Mouse (Mus musculus): ENCODE data around the gene Ccdc85c. TPM values are rescaled to one million over a fixed set of nuclear protein-coding genes. Genes with fewer than 3 reads are reported as not detected.
A peak's percentile ranks its signal among the peaks of the same experiment; 100 is the strongest.

The Ccdc85c gene
- total RNA-seq (2014; rRNA removed) (69.1 and 89.6 TPM in 2 replicates), polyA plus RNA-seq (2015; fragmentation: Nextera tagmentation; extraction: Ambion mirVana) (16.6 and 19.9 TPM in 2 replicates)

DNA sequence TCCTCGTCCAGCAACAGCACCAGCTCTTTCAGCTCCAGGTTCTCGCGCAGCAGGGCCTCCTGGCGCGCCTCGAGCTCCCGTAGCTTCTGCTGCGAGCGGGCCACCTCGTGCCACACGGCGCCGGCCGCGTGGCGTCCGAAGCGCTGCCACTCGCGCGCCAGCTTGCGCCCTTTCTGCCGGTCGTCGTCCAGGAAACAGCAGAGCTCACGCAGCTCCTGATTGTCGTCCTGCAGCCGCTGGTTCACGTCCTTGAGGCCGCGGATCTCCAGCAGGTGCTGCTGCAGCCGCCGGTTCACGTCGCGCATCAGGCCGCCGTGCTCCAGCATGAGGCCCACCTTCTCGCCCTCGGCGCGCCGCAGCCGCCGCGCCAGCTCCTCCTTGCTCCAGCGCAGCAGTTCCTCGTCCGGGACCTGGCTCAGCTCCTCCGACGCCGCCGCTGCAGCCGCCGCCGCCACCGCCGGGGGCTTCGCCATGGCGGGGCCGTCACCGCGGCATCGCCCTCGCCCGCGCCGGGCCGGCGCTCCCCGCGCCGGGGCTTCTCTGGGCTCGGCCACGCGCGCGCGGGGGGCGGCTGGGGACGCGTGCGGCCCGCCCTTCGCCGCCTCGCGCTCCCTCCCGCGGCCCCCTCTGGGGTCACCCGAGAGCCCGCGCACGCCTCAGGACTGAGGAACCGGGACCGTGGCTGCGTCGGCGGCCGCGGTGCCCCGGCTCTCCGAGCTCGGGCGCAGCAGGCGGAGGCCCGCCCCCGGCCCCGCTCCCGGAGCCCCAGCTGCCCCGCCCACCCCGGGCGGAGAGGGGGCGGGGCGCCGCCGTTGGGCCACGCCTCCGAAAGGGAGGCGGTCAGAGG is at the start of gene Ccdc85c:
TSS of gene Ccdc85c (minus strand) at position 765 of the 847 bp plus-strand sequence.
- Histone ChIP-seq H3K9ac (replicated peaks; ENCODE audit: low read length, poor library complexity, severe bottlenecking) (peak within 1 kb of the TSS; percentile 86), H3K4me1 (ENCODE audit: insufficient read depth, low read length) (peaks cover 42% of the 10 kb centered on the region), H3K4me3 (ENCODE audit: low read depth, low read length) (peak within 1 kb of the TSS; percentile 83), H3K27me3 (ENCODE audit: insufficient read depth, low read length) (no peaks in the 10 kb centered on the region), H3K9me3 (ENCODE audit: low read length) (no peaks in the 10 kb centered on the region), H3K27ac (ENCODE audit: low read depth, low read length) (peak within 1 kb of the TSS; percentile 95), H3K36me3 (ENCODE audit: insufficient read depth, low read length) (no peaks in the 10 kb centered on the region), H3K4me2 (ENCODE audit: low read depth, low read length, poor library complexity, severe bottlenecking) (peak within 1 kb of the TSS; percentile 93)
- TF ChIP-seq CTCF (IDR thresholded peaks at IDR 0.05) = peak; percentile 32
- under 1% methylated on average over 83 of the region's 120 CpGs for WGBS
- DNase-seq (ENCODE audit: low spot score) (peak; percentile 59), ATAC-seq (ENCODE audit: low FRiP score) (peak; percentile 51)

DNA sequence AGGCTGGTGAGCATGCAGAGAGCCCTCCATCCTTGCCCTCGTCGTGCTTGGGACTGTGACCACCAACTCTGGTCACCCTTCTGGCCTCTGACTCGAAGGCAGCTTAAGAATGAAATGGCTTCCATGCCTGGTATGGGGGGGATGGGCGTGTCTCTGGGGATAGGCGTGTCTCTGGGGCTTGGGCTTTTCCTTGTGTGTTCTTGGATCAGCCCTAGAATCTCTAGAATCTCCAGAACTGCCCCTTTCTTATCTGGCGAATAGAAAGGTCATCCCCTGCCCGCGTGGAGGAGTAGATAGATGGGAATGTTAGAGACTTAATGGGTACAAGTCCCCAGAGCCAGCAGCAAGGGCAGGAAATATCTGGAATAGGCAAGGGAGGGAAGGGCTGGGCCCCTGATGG is 44.9 kb upstream of the Ccdc85c start:
- Histone ChIP-seq H3K27ac (ENCODE audit: low read depth, low read length) (no peak overlapping the region), H3K4me3 (ENCODE audit: low read depth, low read length) (no peak overlapping the region), H3K4me2 (ENCODE audit: low read depth, low read length, poor library complexity, severe bottlenecking) (no peak overlapping the region), H3K9ac (replicated peaks; ENCODE audit: low read length, poor library complexity, severe bottlenecking) (no peak overlapping the region), H3K27me3 (ENCODE audit: insufficient read depth, low read length) (peaks cover 18% of the 10 kb centered on the region), H3K36me3 (ENCODE audit: insufficient read depth, low read length) (no peaks in the 10 kb centered on the region), H3K9me3 (ENCODE audit: low read length) (no peaks in the 10 kb centered on the region), H3K4me1 (ENCODE audit: insufficient read depth, low read length) (peaks cover 3% of the 10 kb centered on the region; the same call in 1 of the 2 replicates)
- TF ChIP-seq CTCF (IDR thresholded peaks at IDR 0.05) = no peak
- DNase-seq (ENCODE audit: low spot score) = no peak
- no peak for ATAC-seq (ENCODE audit: low FRiP score)
- 22% methylated on average over 8 of the region's 8 CpGs for WGBS

DNA sequence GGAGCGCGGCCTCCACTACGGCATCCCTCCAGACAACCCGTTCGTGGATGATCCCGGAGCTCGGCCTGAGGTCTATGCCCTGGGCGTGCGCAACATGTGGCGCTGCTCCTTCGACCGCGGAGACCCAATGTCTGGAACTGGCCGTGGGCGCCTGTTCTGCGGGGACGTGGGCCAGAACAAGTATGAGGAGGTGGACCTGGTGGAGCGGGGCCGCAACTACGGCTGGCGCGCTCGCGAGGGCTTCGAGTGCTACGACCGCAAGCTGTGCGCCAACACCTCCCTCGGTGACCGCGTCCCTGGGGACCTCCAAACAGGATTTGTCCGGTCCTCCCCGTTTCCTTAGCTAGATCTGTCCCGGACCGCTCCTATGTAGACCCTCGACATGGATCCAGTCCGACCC is 43.3 kb upstream of the Ccdc85c start:
- DNase-seq (ENCODE audit: low spot score) (no peak), ATAC-seq (ENCODE audit: low FRiP score) (0 out of 2 replicates have a peak, but pooled peaks have one; percentile 24)
- H3K27me3 ChIP-seq (ENCODE audit: insufficient read depth, low read length) = peaks cover 18% of the 10 kb centered on the region
- H3K9ac ChIP-seq (replicated peaks; ENCODE audit: low read length, poor library complexity, severe bottlenecking) = no peak overlapping the region
- H3K4me1 ChIP-seq (ENCODE audit: insufficient read depth, low read length) = peaks cover 3% of the 10 kb centered on the region; the same call in 1 of the 2 replicates
- TF ChIP-seq CTCF (IDR thresholded peaks at IDR 0.05) = no peak
- no peak overlapping the region for H3K4me3 ChIP-seq (ENCODE audit: low read depth, low read length)
- no peaks in the 10 kb centered on the region for H3K36me3 ChIP-seq (ENCODE audit: insufficient read depth, low read length)
- H3K27ac ChIP-seq (ENCODE audit: low read depth, low read length) = no peak overlapping the region
- H3K9me3 ChIP-seq (ENCODE audit: low read length) = no peaks in the 10 kb centered on the region
- H3K4me2 ChIP-seq (ENCODE audit: low read depth, low read length, poor library complexity, severe bottlenecking) = no peak overlapping the region
- 27% methylated on average over 37 of the region's 37 CpGs for WGBS

DNA sequence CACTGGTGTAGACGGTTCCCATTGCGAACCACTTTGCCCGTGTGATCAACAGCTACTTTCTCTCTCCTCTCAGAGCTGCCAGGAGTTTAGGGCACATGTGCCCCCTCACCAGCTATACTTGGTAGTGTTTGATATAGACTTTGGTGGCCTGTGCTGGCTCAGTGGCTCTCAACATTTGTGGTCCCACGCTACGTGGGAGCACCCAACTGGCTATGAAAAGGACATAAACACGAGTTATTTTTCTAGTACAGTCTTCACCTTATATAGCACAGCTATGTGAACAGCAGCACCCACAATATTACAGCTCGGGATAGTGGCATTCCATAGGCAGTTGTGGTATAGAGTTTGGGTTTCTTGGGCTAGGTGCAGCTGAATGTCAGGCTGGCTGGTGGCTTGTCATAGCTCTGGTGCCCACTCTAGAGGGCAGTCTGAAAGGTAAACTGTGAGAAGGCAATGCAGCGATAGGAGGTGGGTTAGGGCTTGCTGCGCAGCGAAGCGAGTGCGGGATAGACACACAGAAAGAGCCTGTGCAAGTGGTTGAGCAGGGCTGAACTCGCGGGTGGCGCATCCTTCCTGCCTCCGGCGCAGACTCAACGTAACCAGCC is 42.7 kb upstream of the Ccdc85c start:
- ATAC-seq (ENCODE audit: low FRiP score) = 0 out of 2 replicates have a peak, but pooled peaks have one; percentile 11
- TF ChIP-seq CTCF (IDR thresholded peaks at IDR 0.05) = 0 out of 2 replicates have a peak, but pooled peaks have one; percentile 1
- Histone ChIP-seq H3K4me1 (ENCODE audit: insufficient read depth, low read length) (peaks cover 3% of the 10 kb centered on the region; the same call in 1 of the 2 replicates), H3K4me2 (ENCODE audit: low read depth, low read length, poor library complexity, severe bottlenecking) (no peak overlapping the region), H3K9me3 (ENCODE audit: low read length) (no peaks in the 10 kb centered on the region), H3K4me3 (ENCODE audit: low read depth, low read length) (no peak overlapping the region), H3K36me3 (ENCODE audit: insufficient read depth, low read length) (no peaks in the 10 kb centered on the region), H3K9ac (replicated peaks; ENCODE audit: low read length, poor library complexity, severe bottlenecking) (no peak overlapping the region), H3K27ac (ENCODE audit: low read depth, low read length) (no peak overlapping the region), H3K27me3 (ENCODE audit: insufficient read depth, low read length) (peaks cover 18% of the 10 kb centered on the region)
- WGBS = 40% methylated on average over 18 of the region's 18 CpGs
- no peak for DNase-seq (ENCODE audit: low spot score)

DNA sequence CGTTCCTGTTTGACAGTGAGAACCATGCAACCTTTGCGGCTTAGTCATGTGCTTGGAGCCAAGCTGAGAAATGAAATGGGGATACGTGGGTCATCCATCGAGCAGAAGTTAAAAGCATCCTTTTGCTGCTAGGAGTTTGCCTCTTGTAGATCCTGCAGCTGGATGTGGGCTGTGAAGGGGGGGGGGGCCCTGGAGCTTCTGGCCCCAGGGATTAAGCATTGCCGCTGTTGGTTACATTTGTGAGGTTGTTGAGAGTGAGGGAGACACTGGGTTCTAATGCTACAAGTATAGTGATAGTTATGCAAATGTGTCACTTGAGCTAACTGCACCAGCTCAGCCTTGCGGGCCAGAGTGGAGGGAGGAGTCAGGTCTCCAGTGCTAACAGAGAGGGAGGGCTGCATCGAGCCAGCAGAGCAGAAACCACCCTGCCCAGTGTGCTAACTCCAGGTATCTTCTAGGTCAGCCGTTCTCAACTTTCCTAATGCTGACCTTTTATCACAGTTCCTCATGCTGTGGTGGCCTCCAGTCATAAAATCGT is 42.0 kb upstream of the Ccdc85c start:
- H3K9ac ChIP-seq (replicated peaks; ENCODE audit: low read length, poor library complexity, severe bottlenecking) = no peak overlapping the region
- ATAC-seq (ENCODE audit: low FRiP score) (no peak), DNase-seq (ENCODE audit: low spot score) (no peak)
- TF ChIP-seq CTCF (IDR thresholded peaks at IDR 0.05) = no peak
- peaks cover 3% of the 10 kb centered on the region; the same call in 1 of the 2 replicates for H3K4me1 ChIP-seq (ENCODE audit: insufficient read depth, low read length)
- H3K27ac ChIP-seq (ENCODE audit: low read depth, low read length) = no peak overlapping the region
- no peaks in the 10 kb centered on the region for H3K9me3 ChIP-seq (ENCODE audit: low read length)
- H3K4me3 ChIP-seq (ENCODE audit: low read depth, low read length) = no peak overlapping the region
- no peak overlapping the region for H3K4me2 ChIP-seq (ENCODE audit: low read depth, low read length, poor library complexity, severe bottlenecking)
- WGBS = 23% methylated on average over 9 of the region's 9 CpGs
- H3K27me3 ChIP-seq (ENCODE audit: insufficient read depth, low read length) = peaks cover 18% of the 10 kb centered on the region
- H3K36me3 ChIP-seq (ENCODE audit: insufficient read depth, low read length) = no peaks in the 10 kb centered on the region
